Mouse (Mus musculus) G1E (cell line): ENCODE measurements around the gene Rps27a. TPM values are rescaled to one million over a fixed set of nuclear protein-coding genes. Genes with fewer than 3 reads are reported as not detected.

Experiments used
- ATAC-seq: 2 replicates; pipeline ENCODE4 v1.8.0; 2016; ENCODE audit warnings: mild to moderate bottlenecking; ENCODE audit not compliant: insufficient number of reproducible peaks, poor library complexity, low FRiP score, severe bottlenecking; ENCODE audit errors: extremely low read depth
- DNase-seq: peaks from one replicate; pipeline ENCODE4 v3.0.0; 2012; ENCODE audit warnings: low spot score
- H3K27me3 ChIP-seq: 2 replicates; pipeline ENCODE4 v1.6.1; 2012; ENCODE audit warnings: mild to moderate bottlenecking, low read length, inconsistent platforms; ENCODE audit not compliant: insufficient read depth
- H3K36me3 ChIP-seq: replicated peaks from 2 replicates; pipeline ENCODE3; 2012; ENCODE audit warnings: mild to moderate bottlenecking, inconsistent platforms
- H3K4me1 ChIP-seq: 2 replicates; pipeline ENCODE4 v1.6.1; 2012; ENCODE audit warnings: low read depth, low read length, inconsistent platforms, mixed read lengths; ENCODE audit not compliant: insufficient read depth
- H3K4me3 ChIP-seq: 2 replicates; pipeline ENCODE4 v1.5.1; 2012; ENCODE audit warnings: low read depth, mild to moderate bottlenecking, inconsistent platforms, low read length, moderate library complexity, mixed read lengths
- H3K9me3 ChIP-seq: replicated peaks from 2 replicates; pipeline ENCODE4 v1.6.1; 2012; ENCODE audit warnings: inconsistent platforms
- CTCF ChIP-seq: IDR thresholded peaks from 2 replicates; pipeline ENCODE4 v1.5.1; 2012; ENCODE audit warnings: low read depth, low read length, inconsistent platforms, mixed read lengths
- GATA1 ChIP-seq: IDR thresholded peaks from 2 replicates; pipeline ENCODE4 v1.6.1; 2012; ENCODE audit warnings: borderline replicate concordance, low read length, inconsistent platforms, mixed read lengths
- GATA2 ChIP-seq: IDR thresholded peaks from 2 replicates; pipeline ENCODE4 v1.6.1; 2012; ENCODE audit warnings: low read depth, low read length, inconsistent platforms, borderline replicate concordance
- POLR2AphosphoS5 ChIP-seq: IDR thresholded peaks from 2 replicates; pipeline ENCODE4 v1.6.1; 2012; ENCODE audit warnings: low read depth, low read length, inconsistent platforms; ENCODE audit not compliant: insufficient replicate concordance
- TAL1 ChIP-seq: conservative IDR thresholded peaks from 2 replicates; pipeline ENCODE4 v1.6.1; 2012; ENCODE audit warnings: low read depth, low read length, inconsistent platforms, mixed read lengths
- polyA plus RNA-seq: library from polyadenylated mRNA; stranded (reverse); fragments of >175 nt; gene quantifications from 2 replicates; pipeline ENCODE4 v1.2.3, GENCODE M21; 2012
- total RNA-seq, 2 experiments: library from RNA; stranded (forward) in 1 of 2; stranded (reverse) in 1 of 2; fragments of 200-1000 nt in 1 of 2; fragments of >200 nt in 1 of 2; fragmentation: Nextera tagmentation in 1 of 2; gene quantifications; 2 replicates each; pipeline ENCODE4 v1.2.3; 2014 to 2017

The Rps27a gene
- total and polyA plus RNA-seq, 3 experiments: 138 to 1,016 (median 861) TPM

DNA sequence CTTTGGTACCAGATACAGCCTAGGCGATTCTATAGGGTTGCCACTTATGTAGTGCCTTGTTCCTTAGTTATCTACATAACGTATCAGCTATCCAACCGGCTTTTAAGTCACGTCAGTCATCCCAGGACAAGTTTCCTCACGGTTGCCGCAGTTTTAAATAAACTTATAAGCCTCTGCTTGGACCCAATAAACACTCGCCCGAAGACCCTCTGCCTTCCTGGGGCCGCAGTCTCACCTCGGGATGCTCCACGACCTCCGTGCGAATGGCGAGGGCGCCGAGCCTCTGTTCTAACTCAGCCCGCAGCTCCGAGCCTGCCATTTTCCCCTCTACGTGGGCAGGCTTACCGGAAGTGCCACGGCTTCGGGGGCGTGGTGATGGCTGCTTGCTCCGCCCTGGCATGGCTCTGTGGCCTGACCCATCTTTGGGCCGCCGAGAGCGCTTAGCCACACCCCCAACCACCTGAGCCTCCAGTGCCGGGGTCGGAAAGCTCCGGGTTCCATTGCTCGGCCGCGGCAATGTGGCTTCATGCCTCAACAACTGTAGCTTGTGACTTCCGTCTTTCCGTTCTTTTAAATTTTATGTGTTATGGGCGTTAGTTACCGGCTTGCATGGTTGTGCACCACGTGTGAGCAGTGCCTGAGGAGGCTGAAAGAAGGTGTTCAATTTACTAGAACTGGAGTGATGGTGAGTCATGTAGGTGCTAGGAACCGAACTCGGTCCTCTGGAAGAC, 33.1 kb downstream of the Rps27a start, which contains the start of gene Prorsd1:
Gene Prorsd1 (minus strand): TSS at position 352 of the 731 bp plus-strand sequence.
- ATAC-seq: peak; percentile 98

DNA sequence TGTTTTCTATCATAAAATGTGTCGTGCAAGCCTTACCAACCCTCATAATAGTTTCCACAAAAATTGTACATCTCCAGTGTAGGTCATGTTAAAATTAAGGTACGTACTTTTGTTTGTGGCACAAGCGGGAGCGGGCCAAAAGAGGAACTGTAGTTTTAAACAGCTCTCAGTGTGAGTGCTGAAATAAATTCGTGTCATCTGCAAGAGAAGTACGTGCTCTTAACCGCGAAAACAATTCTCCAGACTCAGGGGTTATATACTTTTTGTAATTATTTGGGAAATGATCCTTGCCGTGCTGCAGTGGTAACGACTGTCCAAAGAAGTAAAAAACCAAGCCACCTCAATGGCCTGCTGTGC, 33.6 kb downstream of the Rps27a start:
- Histone ChIP-seq H3K9me3 (no peaks in the 10 kb centered on the region), H3K27me3 (no peaks in the 10 kb centered on the region), H3K36me3 (peaks cover 27% of the 10 kb centered on the region), H3K4me1 (peaks cover 31% of the 10 kb centered on the region), H3K4me3 (peak overlapping the region; percentile 80)
- ATAC-seq (no peak), DNase-seq (no peak)
- TF ChIP-seq GATA1: no peak
- TF ChIP-seq GATA2: no peak
- TF ChIP-seq POLR2AphosphoS5: no peak
- TF ChIP-seq CTCF: no peak
- no peak for TF ChIP-seq TAL1

More for the DNA sequence above, 33.1 kb downstream of the Rps27a start, which contains the start of gene Prorsd1:
- peaks cover 26% of the 10 kb centered on the region for H3K36me3 ChIP-seq
- no peaks in the 10 kb centered on the region for H3K9me3 ChIP-seq
- TF ChIP-seq POLR2AphosphoS5: no peak
- no peak for TF ChIP-seq GATA1
- TF ChIP-seq GATA2: no peak
- no peak for TF ChIP-seq TAL1
- no peak for TF ChIP-seq CTCF
- peak within 1 kb of the TSS; percentile 80 for H3K4me3 ChIP-seq
- no peaks in the 10 kb centered on the region for H3K27me3 ChIP-seq
- DNase-seq: peak; percentile 82
- peaks cover 31% of the 10 kb centered on the region for H3K4me1 ChIP-seq

DNA sequence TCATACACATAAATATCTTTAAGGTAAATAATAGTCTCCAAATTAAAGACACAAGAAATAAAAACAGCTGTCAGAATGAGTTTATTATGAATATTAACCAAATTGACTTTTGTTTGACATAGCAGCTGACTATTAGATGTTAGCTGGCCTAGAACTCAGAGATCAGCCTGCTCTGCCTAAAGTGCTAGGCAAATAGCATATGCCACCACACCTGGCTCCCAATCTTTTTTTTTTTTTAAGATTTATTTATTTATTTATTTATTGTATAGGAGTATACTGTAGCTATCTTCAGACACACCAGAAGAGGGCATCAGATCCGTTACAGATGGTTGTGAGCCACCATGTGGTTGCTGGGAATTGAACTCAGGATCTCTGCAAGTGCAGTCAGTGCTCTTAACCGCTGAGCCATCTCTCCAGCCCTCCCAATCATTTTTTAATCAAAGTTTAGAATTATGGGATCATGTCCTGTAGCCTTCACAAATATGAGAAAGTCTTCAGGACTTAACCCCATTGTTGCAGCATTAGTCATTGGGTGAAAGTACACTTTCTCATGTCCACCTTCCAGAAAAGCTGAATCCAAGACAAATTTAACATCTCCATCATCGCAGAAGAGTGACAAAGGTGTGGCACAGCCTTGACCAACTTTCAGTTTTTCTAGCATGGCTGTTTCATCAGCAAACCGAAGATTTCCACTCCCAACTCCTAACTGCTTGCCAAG, 34.9 kb downstream of the Rps27a start:
- no peak for TF ChIP-seq GATA1
- TF ChIP-seq GATA2: no peak
- no peak for TF ChIP-seq TAL1
- no peak for TF ChIP-seq CTCF
- no peak for TF ChIP-seq POLR2AphosphoS5
- H3K4me1 ChIP-seq: peaks cover 32% of the 10 kb centered on the region
- H3K4me3 ChIP-seq: peak overlapping the region; percentile 80; the same call in 1 of the 2 replicates
- H3K9me3 ChIP-seq: no peaks in the 10 kb centered on the region
- peaks cover 27% of the 10 kb centered on the region for H3K36me3 ChIP-seq
- no peaks in the 10 kb centered on the region for H3K27me3 ChIP-seq
- ATAC-seq (no peak), DNase-seq (no peak)

DNA sequence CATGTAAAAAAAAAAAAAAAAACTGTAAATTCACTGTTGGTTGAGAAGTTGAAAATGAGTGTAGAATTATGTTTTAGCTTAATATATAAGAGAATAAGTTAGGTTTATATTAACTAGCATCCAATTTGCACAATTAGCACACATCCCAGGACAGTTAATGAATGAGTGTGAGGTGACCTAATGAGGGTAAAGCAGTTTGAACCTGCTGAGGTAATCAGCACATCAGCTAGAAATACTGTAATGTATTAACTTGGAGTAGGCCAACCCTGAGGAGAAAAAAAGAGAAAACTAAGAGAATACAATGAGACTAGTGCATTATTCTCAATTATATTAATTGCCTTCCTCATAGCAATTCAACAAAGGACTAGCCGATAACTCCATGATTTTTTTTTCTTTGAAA, 38.5 kb downstream of the Rps27a start:
- ATAC-seq: no peak
- peaks cover 30% of the 10 kb centered on the region for H3K36me3 ChIP-seq
- H3K4me1 ChIP-seq: peaks cover 57% of the 10 kb centered on the region
- TF ChIP-seq GATA2: no peak
- no peak for TF ChIP-seq CTCF
- no peak for TF ChIP-seq POLR2AphosphoS5
- no peak for TF ChIP-seq GATA1
- TF ChIP-seq TAL1: no peak
- no peaks in the 10 kb centered on the region for H3K27me3 ChIP-seq
- no peak overlapping the region for H3K4me3 ChIP-seq
- H3K9me3 ChIP-seq: no peaks in the 10 kb centered on the region
- no peak for DNase-seq

DNA sequence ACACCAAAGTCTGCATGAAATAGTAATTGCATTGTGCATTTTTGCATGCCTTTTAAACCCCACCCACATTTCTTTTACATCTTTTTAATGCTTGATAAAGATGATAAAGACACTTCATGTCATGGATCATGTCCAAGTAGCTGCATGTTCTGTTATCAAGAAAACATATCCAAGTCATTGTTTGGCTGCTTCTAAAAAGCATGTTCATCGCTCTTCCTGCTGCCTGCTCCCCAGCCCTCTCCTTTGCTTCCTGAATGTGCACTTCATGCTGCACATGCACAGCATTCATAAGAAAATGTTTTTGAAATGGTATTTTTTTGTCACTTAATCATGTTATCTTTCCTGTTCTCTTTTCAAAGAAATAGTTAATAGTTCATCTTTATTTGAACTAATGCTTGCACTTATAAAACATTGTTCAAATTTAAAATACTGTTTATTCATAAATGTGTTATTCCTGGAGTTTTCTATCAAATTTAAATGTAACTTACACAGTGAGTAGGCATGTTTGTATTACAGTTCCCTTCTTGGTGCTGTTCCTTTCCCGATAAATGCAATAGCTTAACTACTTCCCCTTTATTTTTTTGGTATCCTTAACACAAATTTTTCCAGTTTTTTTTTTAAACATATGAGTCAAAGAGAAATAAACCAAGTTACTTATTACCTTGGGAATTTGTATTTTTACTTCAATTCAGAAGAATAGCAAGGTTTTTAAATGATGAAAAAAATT, 42.8 kb downstream of the Rps27a start:
- ATAC-seq (peak; percentile 35), DNase-seq (no peak)
- no peak overlapping the region; the same call in 1 of the 2 replicates for H3K4me3 ChIP-seq
- H3K9me3 ChIP-seq: no peaks in the 10 kb centered on the region
- peaks cover 25% of the 10 kb centered on the region for H3K36me3 ChIP-seq
- peaks cover 48% of the 10 kb centered on the region for H3K4me1 ChIP-seq
- H3K27me3 ChIP-seq: no peaks in the 10 kb centered on the region
- TF ChIP-seq POLR2AphosphoS5 (no peak), GATA2 (no peak), TAL1 (no peak), GATA1 (no peak), CTCF (no peak)
